Mouse (Mus musculus) limb, embryonic 10.5 days (tissue): ENCODE measurements around the gene Pard3b. TPM values are rescaled to one million over a fixed set of nuclear protein-coding genes. Genes with fewer than 3 reads are reported as not detected.

Experiments
- DNase-seq: peaks from one replicate; pipeline ENCODE4 v3.0.0-alpha.2; 2017; ENCODE audit warnings: low spot score
- H3K27ac ChIP-seq: fragments of 300-500 bp; sonication (generic); 2 replicates; pipeline ENCODE4 v1.5.1; 2016; ENCODE audit warnings: mild to moderate bottlenecking
- H3K27me3 ChIP-seq: fragments of 300-500 bp; sonication (generic); 2 replicates; pipeline ENCODE4 v1.6.1; 2016; ENCODE audit warnings: low read depth, mild to moderate bottlenecking; ENCODE audit not compliant: poor library complexity, severe bottlenecking
- H3K36me3 ChIP-seq: fragments of 300-500 bp; sonication (generic); 2 replicates; pipeline ENCODE4 v1.6.1; 2016; ENCODE audit warnings: mild to moderate bottlenecking, moderate library complexity
- H3K4me1 ChIP-seq: fragments of 300-500 bp; sonication (generic); 2 replicates; pipeline ENCODE4 v1.6.1; 2016
- H3K4me3 ChIP-seq: fragments of 300-500 bp; sonication (generic); 2 replicates; pipeline ENCODE4 v1.5.1; 2016; ENCODE audit warnings: mild to moderate bottlenecking, moderate library complexity
- H3K9me3 ChIP-seq: fragments of 300-500 bp; sonication (generic); replicated peaks from 2 replicates; pipeline ENCODE4 v1.6.1; 2016; ENCODE audit warnings: mild to moderate bottlenecking
- WGBS: fragments of 180-500 bp; shearing (Covaris S2); methylation state at CpG from one replicate; pipeline ENCODE4 v1.1.7; 2016; 5-methylcytosine and 5-hydroxymethylcytosine counted together
- polyA plus RNA-seq: library from polyadenylated mRNA; unstranded; fragments of >200 nt; fragmentation: Nextera tagmentation; extraction: Ambion mirVana; gene quantifications from 2 replicates; pipeline ENCODE4 v1.2.1, GENCODE M21; 2016

Gene Pard3b
- polyA plus RNA-seq, 1 experiment from 2014 or later = 5.0 TPM

DNA sequence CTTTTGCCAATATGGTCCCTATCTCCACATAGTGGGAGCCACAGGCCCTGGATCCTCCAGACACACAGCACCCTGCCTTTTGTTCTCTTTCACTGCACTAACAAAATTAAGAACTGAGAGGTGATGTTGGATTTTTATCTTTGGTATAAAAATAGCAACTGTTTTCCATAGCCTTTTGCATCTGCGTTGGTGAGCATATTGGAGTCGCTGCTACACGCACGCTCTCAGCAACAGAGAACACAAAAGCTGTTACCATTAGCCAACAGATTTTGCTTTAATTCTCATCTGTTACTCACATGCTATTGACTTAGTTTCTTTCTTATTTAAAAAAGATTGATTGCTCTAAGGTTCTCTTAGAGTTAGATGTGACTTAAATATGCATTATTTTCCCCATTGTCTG is 709.7 kb downstream of the Pard3b start:
- H3K27me3 ChIP-seq = no peaks in the 10 kb centered on the region
- H3K4me3 ChIP-seq = no peak overlapping the region

DNA sequence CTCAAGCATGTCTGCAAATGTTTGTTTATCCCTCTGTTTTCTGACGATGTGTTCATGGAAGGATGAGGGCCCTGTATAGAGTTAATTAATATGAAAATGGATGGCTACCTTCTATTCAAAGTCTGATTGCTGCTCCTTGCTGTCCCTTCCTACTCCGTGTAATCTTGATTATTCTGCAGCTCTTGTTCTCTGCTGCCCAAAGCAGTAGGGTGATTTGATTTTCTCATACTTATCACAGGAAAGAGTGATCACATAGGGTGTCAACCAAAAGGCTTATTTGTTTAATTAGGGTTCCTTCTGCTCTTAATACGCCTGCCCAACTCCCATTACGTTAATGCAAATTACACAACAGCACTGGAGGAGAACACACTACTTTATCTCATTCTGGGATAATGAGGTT is 716.9 kb downstream of the Pard3b start:
- Histone ChIP-seq H3K27ac (no peak overlapping the region), H3K36me3 (no peaks in the 10 kb centered on the region), H3K4me3 (no peak overlapping the region), H3K27me3 (no peaks in the 10 kb centered on the region), H3K9me3 (no peaks in the 10 kb centered on the region), H3K4me1 (no peaks in the 10 kb centered on the region; the same call in 1 of the 2 replicates)
- no peak for DNase-seq
- WGBS = 75% methylated on average over 4 of the region's 4 CpGs

More for the DNA sequence above, 709.7 kb downstream of the Pard3b start:
- Histone ChIP-seq H3K4me1 (no peaks in the 10 kb centered on the region), H3K36me3 (no peaks in the 10 kb centered on the region), H3K9me3 (no peaks in the 10 kb centered on the region), H3K27ac (no peak overlapping the region)
- WGBS = 97% methylated on average over 4 of the region's 4 CpGs
- no peak for DNase-seq

DNA sequence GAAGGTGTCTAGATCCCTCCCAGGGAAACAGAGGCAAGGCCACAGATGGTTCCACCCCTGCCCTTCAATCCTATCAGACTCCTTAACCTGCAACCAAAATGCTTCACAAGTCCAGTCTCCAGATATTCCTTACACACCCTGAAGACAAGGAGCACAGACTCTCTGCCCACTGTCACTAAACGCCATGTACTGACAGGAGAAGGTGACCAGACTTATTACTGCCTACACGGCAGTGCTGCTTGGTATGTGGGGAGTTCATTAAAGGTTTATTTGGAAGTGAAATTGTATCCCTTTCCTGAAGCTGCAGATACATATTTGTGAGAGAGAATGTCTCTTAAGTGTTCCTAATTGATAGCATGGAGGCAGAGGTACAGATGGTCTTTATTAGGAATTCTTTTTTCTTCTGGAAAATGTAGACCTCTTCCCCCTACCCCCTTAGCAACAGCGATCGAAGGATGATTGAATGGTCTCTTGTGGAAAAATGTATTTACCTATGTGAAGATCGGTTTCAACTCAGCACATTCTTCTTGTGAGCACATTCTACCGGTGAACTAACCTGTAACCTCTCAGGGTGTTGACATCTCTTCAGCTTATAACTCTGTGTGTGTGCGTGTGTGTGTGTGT is 735.9 kb downstream of the Pard3b start:
- H3K4me3 ChIP-seq = no peak overlapping the region
- H3K9me3 ChIP-seq = no peaks in the 10 kb centered on the region
- peak; percentile 55 for DNase-seq
- peaks cover 28% of the 10 kb centered on the region for H3K4me1 ChIP-seq
- H3K27ac ChIP-seq = peak overlapping the region; percentile 7; the same call in 1 of the 2 replicates
- WGBS = 50% methylated on average over 7 of the region's 7 CpGs
- H3K36me3 ChIP-seq = no peaks in the 10 kb centered on the region
- H3K27me3 ChIP-seq = no peaks in the 10 kb centered on the region

DNA sequence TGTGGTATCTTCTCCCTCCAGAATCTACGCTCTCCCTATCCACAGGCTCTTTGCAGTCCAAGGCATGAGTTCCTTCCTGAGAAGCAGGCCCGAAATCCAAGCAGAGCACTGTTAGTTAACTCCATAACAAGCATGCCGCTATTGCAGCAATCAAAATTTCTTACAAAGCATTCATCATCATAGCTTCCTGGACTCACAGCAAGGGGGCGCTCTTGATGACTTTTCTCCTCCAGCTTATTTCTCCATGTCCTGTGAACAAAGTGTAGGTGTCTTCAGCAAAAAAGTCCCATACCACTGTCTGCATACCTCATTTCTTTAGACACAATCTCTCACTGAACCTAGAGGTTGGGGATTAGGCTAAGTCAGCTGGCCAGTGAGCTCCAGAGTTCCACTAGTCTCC is 739.7 kb downstream of the Pard3b start:
- Histone ChIP-seq H3K27ac (no peak overlapping the region), H3K4me3 (no peak overlapping the region), H3K27me3 (no peaks in the 10 kb centered on the region), H3K9me3 (no peaks in the 10 kb centered on the region), H3K4me1 (peaks cover 53% of the 10 kb centered on the region), H3K36me3 (no peaks in the 10 kb centered on the region)
- WGBS = 85% methylated on average over 4 of the region's 4 CpGs
- no peak for DNase-seq

DNA sequence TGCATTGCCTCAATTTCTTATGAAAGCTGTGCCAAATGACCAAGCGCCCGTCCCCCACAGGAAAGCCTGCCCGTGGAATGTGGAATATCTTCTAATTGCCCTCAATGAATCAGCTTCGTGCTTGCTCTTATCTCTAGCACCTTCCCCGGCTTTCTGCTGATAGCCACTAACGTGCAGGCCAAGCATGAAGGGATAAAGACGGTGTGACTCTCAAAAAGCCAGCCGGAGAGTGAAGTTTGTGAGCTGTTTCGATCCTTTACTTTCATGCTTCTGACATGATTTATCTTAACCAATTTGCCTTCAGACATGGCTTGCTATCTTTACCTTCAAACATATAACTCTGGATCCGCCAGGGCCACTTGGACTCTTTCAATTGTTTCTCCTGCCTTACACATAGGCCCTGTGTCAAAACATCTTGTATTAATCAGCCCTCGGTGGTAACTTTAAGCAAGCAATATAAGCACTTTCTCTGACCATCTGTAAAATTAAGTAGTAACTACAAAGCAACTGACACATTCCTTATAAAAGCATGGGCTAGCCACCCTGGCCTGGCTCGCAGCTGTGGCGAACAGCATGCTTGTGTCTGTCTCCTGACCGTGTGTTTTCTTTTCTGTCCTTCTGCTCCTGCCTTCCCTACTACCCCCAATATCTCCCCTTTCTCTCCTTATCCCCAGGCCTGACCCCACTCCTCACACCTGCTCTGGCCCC is 744.3 kb downstream of the Pard3b start:
- peak; percentile 68 for DNase-seq
- Histone ChIP-seq H3K9me3 (no peaks in the 10 kb centered on the region), H3K27me3 (no peaks in the 10 kb centered on the region), H3K36me3 (no peaks in the 10 kb centered on the region), H3K27ac (peak overlapping the region; percentile 79), H3K4me3 (no peak overlapping the region), H3K4me1 (peaks cover 41% of the 10 kb centered on the region)
- 10% methylated on average over 14 of the region's 14 CpGs for WGBS

DNA sequence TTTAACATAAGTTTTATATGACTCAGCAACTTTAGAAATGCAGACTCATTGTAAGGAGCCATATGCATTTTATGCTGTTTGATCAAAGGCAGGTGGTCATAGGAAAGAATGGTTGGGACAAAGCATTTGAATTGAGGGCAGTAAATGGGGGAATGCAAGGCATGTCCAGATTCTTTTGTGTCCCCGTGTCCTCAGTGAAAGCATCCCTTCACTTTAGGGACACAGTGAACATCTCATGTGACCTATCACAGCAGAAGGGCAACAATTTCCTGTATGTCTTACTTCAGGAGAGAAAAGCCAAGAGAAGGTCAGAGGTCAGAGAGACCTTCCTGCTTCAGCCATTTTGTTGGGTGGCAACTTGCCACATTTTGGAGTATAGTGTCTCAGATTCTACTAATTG is 745.6 kb downstream of the Pard3b start:
- Histone ChIP-seq H3K27me3 (no peaks in the 10 kb centered on the region), H3K27ac (no peak overlapping the region), H3K36me3 (no peaks in the 10 kb centered on the region), H3K9me3 (no peaks in the 10 kb centered on the region), H3K4me1 (peaks cover 41% of the 10 kb centered on the region), H3K4me3 (no peak overlapping the region)
- DNase-seq = no peak
- WGBS = 88% methylated on average over 1 of the region's 1 CpGs

DNA sequence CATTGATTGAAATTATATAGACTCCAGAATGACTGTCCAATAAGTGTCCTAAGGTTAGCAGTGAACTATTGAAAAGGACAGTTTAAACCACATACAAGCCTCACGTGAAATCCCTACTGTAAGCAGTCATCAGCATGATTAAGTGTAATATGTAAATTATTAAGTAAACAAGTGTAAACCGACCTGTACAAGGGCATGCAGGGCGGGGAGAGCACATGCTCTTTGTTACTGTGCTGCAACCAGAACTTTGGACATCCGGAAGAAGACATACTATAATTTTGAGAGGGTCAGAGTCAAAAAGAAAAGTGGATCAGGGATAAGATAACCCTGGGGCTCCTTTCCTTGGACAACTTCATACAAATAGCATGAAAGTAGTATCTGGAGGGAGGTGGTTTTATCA is 749.4 kb downstream of the Pard3b start:
- Histone ChIP-seq H3K9me3 (no peaks in the 10 kb centered on the region), H3K4me3 (no peak overlapping the region), H3K4me1 (peaks cover 35% of the 10 kb centered on the region), H3K27ac (no peak overlapping the region), H3K36me3 (no peaks in the 10 kb centered on the region), H3K27me3 (no peaks in the 10 kb centered on the region)
- WGBS = 81% methylated on average over 4 of the region's 4 CpGs
- DNase-seq = no peak

DNA sequence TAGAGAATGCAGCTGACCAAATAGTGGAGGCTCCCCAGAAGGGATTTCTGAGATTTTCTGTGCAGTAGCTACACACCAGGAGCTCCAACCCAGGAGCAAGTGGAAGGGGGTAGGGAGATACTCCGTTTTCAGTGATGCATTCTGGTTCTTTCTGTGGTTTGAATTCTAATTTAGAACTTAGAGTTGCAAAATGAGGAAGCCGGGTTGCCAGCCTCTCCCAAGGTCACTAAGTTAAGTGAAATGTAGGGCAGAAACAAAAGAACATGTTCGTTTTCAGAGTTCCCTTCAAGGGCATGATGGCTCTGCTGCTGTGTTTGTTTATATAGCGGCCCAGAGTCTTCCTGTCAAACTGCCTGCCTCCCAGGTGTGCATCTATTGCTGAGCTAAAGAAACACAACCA is 754.2 kb downstream of the Pard3b start:
- Histone ChIP-seq H3K27me3 (no peaks in the 10 kb centered on the region), H3K27ac (peak overlapping the region; percentile 48; the same call in 1 of the 2 replicates), H3K36me3 (no peaks in the 10 kb centered on the region), H3K4me3 (no peak overlapping the region), H3K4me1 (peaks cover 31% of the 10 kb centered on the region), H3K9me3 (no peaks in the 10 kb centered on the region)
- DNase-seq = no peak
- WGBS = 60% methylated on average over 4 of the region's 4 CpGs

DNA sequence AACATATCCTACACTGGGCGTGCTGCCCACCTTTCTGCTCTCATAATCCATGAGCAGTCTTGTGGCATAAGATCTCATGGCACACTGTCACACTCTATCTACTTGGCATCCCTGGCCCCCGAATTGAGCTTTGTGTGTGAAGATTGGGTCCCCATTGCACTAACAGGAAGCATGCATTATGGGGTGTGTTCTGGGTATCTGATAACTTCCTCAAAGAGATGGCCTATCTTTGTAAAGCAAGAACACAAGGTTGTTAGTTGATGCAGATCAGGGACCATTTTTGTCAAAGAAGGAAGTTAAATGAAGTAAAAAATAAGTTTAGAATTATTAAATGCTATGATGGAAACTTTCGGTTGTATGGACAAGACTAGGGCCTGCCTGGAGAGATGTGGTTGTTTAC is 755.9 kb downstream of the Pard3b start:
- Histone ChIP-seq H3K4me3 (no peak overlapping the region), H3K4me1 (peaks cover 39% of the 10 kb centered on the region), H3K27ac (no peak overlapping the region), H3K27me3 (peaks cover 8% of the 10 kb centered on the region; the same call in 1 of the 2 replicates), H3K9me3 (no peaks in the 10 kb centered on the region), H3K36me3 (no peaks in the 10 kb centered on the region)
- 93% methylated on average over 3 of the region's 3 CpGs for WGBS
- DNase-seq = no peak

DNA sequence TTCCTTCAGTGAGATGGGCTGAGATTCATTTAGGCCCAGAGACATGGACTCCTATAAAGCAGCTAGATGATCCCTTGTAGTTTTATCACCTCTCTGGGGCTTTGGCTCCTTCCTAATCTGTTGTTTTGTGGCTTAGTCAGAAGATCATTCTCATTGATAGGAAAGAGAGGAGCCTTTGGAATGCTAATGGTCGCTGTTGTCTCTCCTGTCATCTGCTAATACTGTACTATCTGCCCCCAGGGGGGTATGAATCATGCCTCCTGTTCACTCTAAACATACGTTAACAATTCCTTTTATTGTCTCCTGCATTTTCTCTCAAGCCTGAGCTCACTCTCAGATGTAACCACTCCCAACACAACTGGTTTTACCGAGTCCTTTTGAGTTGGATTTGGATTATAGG is 759.6 kb downstream of the Pard3b start:
- DNase-seq = no peak
- H3K36me3 ChIP-seq = no peaks in the 10 kb centered on the region
- H3K27ac ChIP-seq = no peak overlapping the region
- WGBS = 7% methylated on average over 3 of the region's 3 CpGs
- peaks cover 15% of the 10 kb centered on the region for H3K4me1 ChIP-seq
- no peaks in the 10 kb centered on the region for H3K9me3 ChIP-seq
- peaks cover 8% of the 10 kb centered on the region; the same call in 1 of the 2 replicates for H3K27me3 ChIP-seq
- H3K4me3 ChIP-seq = no peak overlapping the region

DNA sequence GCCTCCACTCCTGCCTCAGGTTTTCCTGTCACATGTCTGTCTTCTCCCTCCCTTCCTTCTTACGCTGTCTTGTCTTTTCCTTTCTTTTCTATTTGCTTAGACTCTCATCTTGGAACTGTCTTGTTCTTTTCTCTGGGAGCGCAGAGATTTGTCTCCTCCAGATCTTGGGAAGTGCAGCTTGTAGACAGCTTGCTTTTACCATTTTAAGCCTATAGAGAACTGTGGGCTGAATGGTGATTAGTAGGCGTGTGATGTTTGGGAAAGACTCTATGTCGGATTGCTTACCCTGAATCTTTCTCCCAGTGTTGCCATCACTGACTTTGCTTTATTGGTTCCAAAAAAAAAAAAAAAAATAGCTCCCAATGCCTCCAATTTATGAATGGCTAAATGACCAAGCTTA is 760.1 kb downstream of the Pard3b start:
- H3K27me3 ChIP-seq = peaks cover 8% of the 10 kb centered on the region; the same call in 1 of the 2 replicates
- H3K4me1 ChIP-seq = peaks cover 11% of the 10 kb centered on the region
- H3K9me3 ChIP-seq = no peaks in the 10 kb centered on the region
- 54% methylated on average over 4 of the region's 4 CpGs for WGBS
- no peak for DNase-seq
- no peaks in the 10 kb centered on the region for H3K36me3 ChIP-seq
- H3K4me3 ChIP-seq = no peak overlapping the region
- no peak overlapping the region for H3K27ac ChIP-seq

DNA sequence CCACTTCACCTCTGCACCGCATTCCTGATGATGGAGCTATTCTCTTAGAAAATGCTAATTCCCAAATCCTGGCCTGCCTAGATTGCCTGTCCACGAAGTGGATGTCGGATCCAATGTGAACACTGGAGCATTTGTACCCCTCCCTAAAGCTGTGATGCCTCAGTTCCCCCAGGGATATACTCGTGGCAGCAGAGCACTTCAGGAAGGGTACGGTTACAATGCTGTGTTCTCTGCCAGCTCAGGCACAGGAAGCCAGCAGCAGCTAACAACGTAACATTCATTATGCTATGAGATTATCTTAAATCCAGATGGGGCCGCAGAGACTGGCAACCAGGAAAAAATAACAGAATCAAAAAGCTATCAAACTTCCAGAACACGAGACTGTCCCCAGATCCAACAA is 766.4 kb downstream of the Pard3b start:
- peaks cover 9% of the 10 kb centered on the region for H3K4me1 ChIP-seq
- H3K4me3 ChIP-seq = no peak overlapping the region
- H3K36me3 ChIP-seq = no peaks in the 10 kb centered on the region
- WGBS = 64% methylated on average over 8 of the region's 8 CpGs
- no peak for DNase-seq
- H3K27ac ChIP-seq = no peak overlapping the region
- no peaks in the 10 kb centered on the region for H3K9me3 ChIP-seq
- no peaks in the 10 kb centered on the region for H3K27me3 ChIP-seq

DNA sequence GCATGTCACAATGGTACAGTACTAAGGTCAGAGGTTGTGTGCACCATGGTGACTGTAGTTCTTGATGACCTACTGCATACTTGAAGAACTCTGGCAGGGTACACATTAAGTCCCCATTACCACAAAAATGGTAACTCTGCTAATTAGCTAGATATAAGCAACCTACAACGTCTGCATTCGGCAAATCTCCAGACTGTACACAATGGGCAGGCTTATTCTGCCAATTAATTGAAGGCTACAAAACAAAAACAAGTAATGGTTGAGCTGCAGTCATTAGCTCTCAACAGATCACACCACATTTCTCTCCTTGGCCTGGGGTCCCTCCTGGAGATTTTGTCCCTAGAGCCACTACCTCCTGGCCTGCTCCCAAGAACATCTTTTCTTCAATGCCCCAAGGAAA is 772.7 kb downstream of the Pard3b start:
- Histone ChIP-seq H3K9me3 (no peaks in the 10 kb centered on the region), H3K27me3 (no peaks in the 10 kb centered on the region), H3K27ac (no peak overlapping the region), H3K36me3 (no peaks in the 10 kb centered on the region), H3K4me3 (no peak overlapping the region), H3K4me1 (peaks cover 19% of the 10 kb centered on the region)
- WGBS = 96% methylated on average over 2 of the region's 2 CpGs
- no peak for DNase-seq
